Mouse (Mus musculus) layer of hippocampus, postnatal 10 days (tissue): ENCODE measurements at regions not wholly inside any gene's neighbourhood (a gene's known extent, or its start where the extent isn't known, plus 50 kb on each side); places are given as distances from the start of the nearest gene placed in this dataset.

Experiments
- DNase-seq, 2 experiments: peaks; one replicate each; pipeline ENCODE4 v3.0.0; 2021; ENCODE audit warnings: low spot score in 2 of 2

- no peak for DNase-seq
Observed at GRCm38 (mm10) chr14:97170841-97171240, 651.9 kb upstream of the Klhl1 start.

GRCm38 (mm10) chr14:97165793-97166192 is 646.9 kb upstream of the Klhl1 start:
- no peak for DNase-seq

- DNase-seq, result no peak
Observed at GRCm38 (mm10) chr14:97148997-97149653, 630.2 kb upstream of the Klhl1 start.

GRCm38 (mm10) chr14:97115918-97116635 is 597.2 kb upstream of the Klhl1 start:
- DNase-seq, result no peak

- no peak for DNase-seq
Observed at GRCm38 (mm10) chr14:97101090-97101675, 582.3 kb upstream of the Klhl1 start.

GRCm38 (mm10) chr14:97093389-97093788 is 574.5 kb upstream of the Klhl1 start:
- DNase-seq, result no peak

- DNase-seq, result no peak
Observed at GRCm38 (mm10) chr14:97088863-97089262, 570.0 kb upstream of the Klhl1 start.

GRCm38 (mm10) chr14:97087346-97087745 is 568.4 kb upstream of the Klhl1 start:
- no peak for DNase-seq

- DNase-seq, result no peak
Observed at GRCm38 (mm10) chr14:97086363-97087309, 567.7 kb upstream of the Klhl1 start.

- no peak for DNase-seq
Observed at GRCm38 (mm10) chr14:97074808-97075207, 555.9 kb upstream of the Klhl1 start.

- DNase-seq, result no peak
Observed at GRCm38 (mm10) chr14:97068770-97069169, 549.9 kb upstream of the Klhl1 start.

- no peak for DNase-seq
Observed at GRCm38 (mm10) chr14:97068313-97068712, 549.4 kb upstream of the Klhl1 start.

GRCm38 (mm10) chr14:97045321-97045720 is 526.4 kb upstream of the Klhl1 start:
- no peak for DNase-seq

- no peak for DNase-seq
Observed at GRCm38 (mm10) chr14:97039850-97040249, 520.9 kb upstream of the Klhl1 start.

- DNase-seq, result no peak
Observed at GRCm38 (mm10) chr14:97028528-97028927, 509.6 kb upstream of the Klhl1 start.

GRCm38 (mm10) chr14:97006294-97006693 is 487.4 kb upstream of the Klhl1 start:
- DNase-seq, result no peak

GRCm38 (mm10) chr14:96995081-96995480 is 476.2 kb upstream of the Klhl1 start:
- DNase-seq, result no peak

- no peak for DNase-seq
Observed at GRCm38 (mm10) chr14:96990542-96991162, 471.8 kb upstream of the Klhl1 start.

- DNase-seq, result no peak
Observed at GRCm38 (mm10) chr14:96963074-96963447, 444.2 kb upstream of the Klhl1 start.

- DNase-seq, result no peak
Observed at GRCm38 (mm10) chr14:96962426-96963073, 443.6 kb upstream of the Klhl1 start.
